Mouse (Mus musculus) adrenal gland (tissue): ENCODE measurements around the gene Ttc17.

Experiments
- intact Hi-C: fragments of 180-260 bp; cut with DNase I; formaldehyde crosslinking; loops from one replicate; pipeline ENCODE4 v1.15.1; 2025
- microRNA-seq, 2 experiments: library from miRNA; unstranded; fragments of <30 nt; microRNA quantifications; one replicate each; pipeline ENCODE4; 2019

Ttc17 gene

DNA sequence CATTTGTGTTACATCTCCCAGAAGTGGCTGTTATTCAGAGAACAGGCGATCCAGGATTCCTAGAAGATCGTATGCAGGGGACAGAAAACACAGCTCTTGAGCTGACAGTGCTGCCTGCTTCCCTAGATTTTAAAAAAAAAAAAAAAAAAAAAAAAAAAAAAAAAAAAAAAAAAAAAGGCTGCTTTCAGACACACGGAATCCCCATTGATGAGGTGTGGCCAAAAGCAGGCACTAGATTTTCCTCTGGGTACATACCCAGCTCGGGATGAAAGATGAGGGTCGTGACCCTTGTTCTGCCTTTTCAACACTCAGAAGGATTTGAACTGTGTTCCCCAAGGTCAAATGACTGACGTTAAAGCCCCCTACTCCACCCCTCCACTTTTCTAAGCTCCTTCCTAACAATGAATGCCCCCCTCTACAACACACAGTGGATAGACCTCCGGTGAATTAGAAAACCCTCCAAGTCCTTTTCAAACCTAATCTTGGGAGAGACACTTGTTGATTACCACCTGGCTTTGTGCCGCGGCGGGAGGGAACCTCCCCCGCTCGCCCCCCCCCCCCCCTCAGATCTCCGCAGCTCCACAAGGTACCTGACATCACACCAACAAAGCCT is 143.5 kb downstream of the Ttc17 start:
- intact Hi-C loops = no loop called here

DNA sequence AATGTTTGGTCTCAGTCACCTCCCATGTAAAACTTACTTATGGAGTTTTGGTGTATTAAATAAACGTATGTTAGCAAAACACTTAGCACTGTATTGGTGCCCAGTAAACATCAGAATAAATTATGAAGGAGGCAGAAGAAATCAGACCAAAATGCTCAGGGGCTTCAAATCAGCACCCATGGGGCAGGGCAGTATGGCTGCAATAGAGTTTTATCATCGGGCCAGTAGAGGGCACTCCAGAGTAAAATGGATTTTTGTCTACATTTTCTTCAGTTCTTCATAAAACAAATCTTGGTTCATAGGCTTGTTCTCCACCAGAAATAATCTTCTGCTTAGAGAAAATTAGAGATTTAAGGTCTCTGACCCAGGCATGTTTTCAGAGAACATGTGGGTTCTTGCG is 152.4 kb downstream of the Ttc17 start:
- intact Hi-C loops = no loop called here

Small RNA genes within 50 kb of the gene (microRNA-seq; reads per million reads assigned to microRNA genes)
- 2.1 to 2.5 reads per million in 2 experiments for gene Mir670
